Mouse (Mus musculus) limb, embryonic 10.5 days (tissue): ENCODE results near the gene Pou6f1. TPM values are rescaled to one million over a fixed set of nuclear protein-coding genes. Genes with fewer than 3 reads are reported as not detected.
"Not testable (repeated sequence)": the region's sequence is repeated elsewhere in the genome, so short reads cannot be mapped to it uniquely, and the experiment has no call there.

ENCODE experiments used
- DNase-seq: peaks from one replicate; pipeline ENCODE4 v3.0.0-alpha.2; 2017; ENCODE audit warnings: low spot score
- H3K27ac ChIP-seq: fragments of 300-500 bp; sonication (generic); 2 replicates; pipeline ENCODE4 v1.5.1; 2016; ENCODE audit warnings: mild to moderate bottlenecking
- H3K27me3 ChIP-seq: fragments of 300-500 bp; sonication (generic); 2 replicates; pipeline ENCODE4 v1.6.1; 2016; ENCODE audit warnings: low read depth, mild to moderate bottlenecking; ENCODE audit not compliant: poor library complexity, severe bottlenecking
- H3K36me3 ChIP-seq: fragments of 300-500 bp; sonication (generic); 2 replicates; pipeline ENCODE4 v1.6.1; 2016; ENCODE audit warnings: mild to moderate bottlenecking, moderate library complexity
- H3K4me1 ChIP-seq: fragments of 300-500 bp; sonication (generic); 2 replicates; pipeline ENCODE4 v1.6.1; 2016
- H3K4me3 ChIP-seq: fragments of 300-500 bp; sonication (generic); 2 replicates; pipeline ENCODE4 v1.5.1; 2016; ENCODE audit warnings: mild to moderate bottlenecking, moderate library complexity
- H3K9me3 ChIP-seq: fragments of 300-500 bp; sonication (generic); replicated peaks from 2 replicates; pipeline ENCODE4 v1.6.1; 2016; ENCODE audit warnings: mild to moderate bottlenecking
- WGBS: fragments of 180-500 bp; shearing (Covaris S2); methylation state at CpG from one replicate; pipeline ENCODE4 v1.1.7; 2016; 5-methylcytosine and 5-hydroxymethylcytosine counted together
- polyA plus RNA-seq: library from polyadenylated mRNA; unstranded; fragments of >200 nt; fragmentation: Nextera tagmentation; extraction: Ambion mirVana; gene quantifications from 2 replicates; pipeline ENCODE4 v1.2.1, GENCODE M21; 2016

The Pou6f1 gene
- polyA plus RNA-seq, 1 experiment from 2014 or later, result 2.9 TPM

DNA sequence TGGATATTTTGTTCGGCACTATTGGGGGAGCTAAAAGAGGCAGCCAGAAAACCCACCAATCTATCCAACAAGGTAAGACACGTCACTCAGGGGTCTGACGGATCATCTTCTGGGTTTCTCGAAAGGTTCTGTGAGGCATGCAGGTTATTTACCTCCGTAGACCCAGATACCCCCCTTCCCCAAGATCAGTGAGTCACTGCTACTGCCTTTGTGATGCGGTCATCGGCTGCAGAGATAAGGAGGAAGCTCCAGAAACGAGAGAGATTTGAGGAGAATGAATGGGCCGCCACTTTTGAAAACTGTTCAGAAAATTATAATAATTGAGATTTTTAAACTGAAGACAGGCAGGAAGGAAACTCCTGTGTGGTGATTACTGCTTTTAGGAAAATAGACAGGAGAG is 43.4 kb downstream of the Pou6f1 start:
- Histone ChIP-seq H3K4me3 (no peak overlapping the region), H3K36me3 (no peaks in the 10 kb centered on the region), H3K27me3 (no peaks in the 10 kb centered on the region), H3K27ac (no peak overlapping the region), H3K9me3 (no peaks in the 10 kb centered on the region), H3K4me1 (peaks cover 6% of the 10 kb centered on the region; the same call in 1 of the 2 replicates)
- 88% methylated on average over 9 of the region's 9 CpGs for WGBS
- DNase-seq, result no peak

DNA sequence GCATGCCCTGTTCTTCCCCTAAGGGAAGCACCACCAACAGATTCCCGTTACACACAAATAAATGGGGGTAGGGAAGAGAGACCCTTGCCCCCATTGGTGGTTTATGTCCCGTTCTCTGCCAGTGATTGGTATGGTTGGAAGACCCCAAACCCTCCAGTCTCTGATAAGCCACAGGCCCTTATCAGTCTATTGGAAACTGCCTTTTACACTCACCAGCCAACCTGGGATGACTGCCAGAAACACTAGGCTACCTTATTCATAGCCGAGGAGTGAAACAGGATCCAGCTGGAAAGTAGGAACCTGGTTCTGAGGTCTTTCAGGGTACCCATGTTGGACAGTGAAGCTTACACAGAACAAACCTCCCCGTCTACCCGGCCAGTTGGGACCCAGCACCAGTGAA is 43.8 kb downstream of the Pou6f1 start:
- no peak for DNase-seq
- H3K27me3 ChIP-seq, result no peaks in the 10 kb centered on the region
- WGBS, result 94% methylated on average over 5 of the region's 5 CpGs
- H3K4me1 ChIP-seq, result peaks cover 9% of the 10 kb centered on the region
- no peaks in the 10 kb centered on the region for H3K36me3 ChIP-seq
- H3K4me3 ChIP-seq, result no peak overlapping the region
- no peak overlapping the region for H3K27ac ChIP-seq
- H3K9me3 ChIP-seq, result no peaks in the 10 kb centered on the region

DNA sequence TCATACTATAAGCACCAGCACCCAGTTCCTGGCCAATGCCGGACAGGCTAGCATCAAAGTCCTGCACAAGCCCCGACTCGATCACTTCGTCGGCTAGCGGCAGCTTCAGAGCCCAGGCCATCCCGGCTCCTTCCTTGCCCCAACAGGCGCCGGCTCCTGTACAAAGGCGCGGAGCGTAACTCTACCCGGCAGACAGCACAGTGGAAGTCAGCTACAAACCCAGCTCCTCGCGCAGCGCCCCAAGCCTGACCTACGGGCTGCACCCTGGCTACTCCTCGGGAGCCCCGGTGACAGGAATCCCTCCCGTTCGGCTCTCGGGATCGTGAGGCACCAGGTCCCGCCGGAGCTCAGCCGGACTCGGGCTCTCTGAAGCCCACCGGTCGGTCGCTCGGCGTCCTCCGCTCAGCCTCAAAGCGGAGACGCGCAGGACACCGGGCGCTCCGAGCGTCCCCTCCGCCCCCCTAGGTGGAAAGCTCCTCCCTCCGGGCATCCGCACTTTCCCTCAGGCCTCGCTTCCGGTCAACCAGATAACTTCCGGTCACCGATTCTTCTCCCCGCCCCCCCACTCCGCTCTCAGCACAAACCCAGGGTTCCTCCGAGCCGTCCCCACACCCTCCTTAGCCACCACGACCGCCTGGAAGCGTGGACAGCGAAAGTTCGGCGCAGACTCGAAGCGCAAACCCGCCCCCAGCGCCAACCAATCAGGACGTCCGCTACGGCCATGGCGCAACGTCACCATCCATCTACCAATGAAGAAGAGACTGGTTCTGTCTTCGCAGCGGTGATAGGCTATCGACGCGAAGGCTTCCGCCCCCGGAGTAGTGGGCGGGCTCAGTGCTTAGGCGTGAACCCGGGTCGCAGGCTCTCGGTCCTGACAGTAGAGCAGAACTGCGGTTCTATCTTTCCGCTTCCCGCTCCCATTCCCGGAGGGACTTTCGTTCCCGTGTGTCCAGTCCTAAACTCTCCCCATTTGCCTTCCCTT is 48.2 kb downstream of the Pou6f1 start, which contains the start of gene Tfcp2:
Gene Tfcp2 (minus strand): TSS at position 683 of the 982 bp plus-strand sequence.
- Histone ChIP-seq H3K4me3 (peak within 1 kb of the TSS; percentile 88), H3K9me3 (no peaks in the 10 kb centered on the region), H3K4me1 (peaks cover 15% of the 10 kb centered on the region), H3K36me3 (peaks cover 36% of the 10 kb centered on the region), H3K27ac (peak within 1 kb of the TSS; percentile 94), H3K27me3 (no peaks in the 10 kb centered on the region)
- DNase-seq, result peak; percentile 96
- whole genome bisulfite sequencing, result under 1% methylated on average over 84 of the region's 84 CpGs

DNA sequence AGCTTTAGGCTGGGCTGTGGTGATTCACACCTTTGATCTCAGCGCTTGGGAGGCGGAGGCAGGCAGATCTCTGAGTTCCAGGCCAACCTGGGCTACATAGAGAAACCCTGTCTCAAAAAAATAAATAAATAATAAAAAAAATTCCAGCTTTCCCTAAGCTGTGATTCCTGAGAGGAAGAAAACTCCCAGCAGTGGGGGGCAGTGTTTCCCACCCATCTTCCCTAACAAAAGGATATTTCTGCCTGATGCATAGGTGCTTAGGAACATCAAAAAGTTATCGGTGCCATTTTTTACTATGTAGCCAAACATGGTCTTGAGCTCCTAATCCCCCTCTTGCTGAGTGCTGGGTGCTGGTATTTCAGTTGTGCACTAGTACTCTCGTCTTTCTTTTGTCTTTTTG is 49.5 kb downstream of the Pou6f1 start:
- Histone ChIP-seq H3K27me3 (no peaks in the 10 kb centered on the region), H3K9me3 (no peaks in the 10 kb centered on the region; the same call in 1 of the 2 replicates), H3K4me3 (peak overlapping the region; percentile 88), H3K36me3 (peaks cover 49% of the 10 kb centered on the region), H3K27ac (no peak overlapping the region), H3K4me1 (peaks cover 15% of the 10 kb centered on the region)
- DNase-seq, result no peak
- 95% methylated on average over 4 of the region's 4 CpGs for WGBS

DNA sequence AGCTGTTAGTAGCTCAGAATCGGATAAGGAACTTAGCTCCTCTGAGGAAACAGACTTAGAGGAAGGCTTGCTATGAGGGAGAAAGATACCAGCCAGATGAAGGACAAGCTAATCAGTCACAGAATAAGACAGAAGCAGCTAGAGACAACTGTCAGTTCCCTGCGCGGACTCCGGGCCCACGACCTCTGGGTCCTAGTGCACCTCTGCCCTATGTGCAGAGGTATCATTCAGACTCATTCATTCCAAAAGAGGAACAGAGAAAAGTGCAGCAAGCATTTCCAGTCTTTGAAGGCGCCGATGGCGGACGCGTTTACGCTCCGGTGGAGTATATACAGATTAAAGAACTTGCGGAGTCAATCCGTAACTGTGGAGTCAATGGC is 56.1 kb downstream of the Pou6f1 start:
- 96% methylated on average over 14 of the region's 14 CpGs for WGBS
- not testable (repeated sequence) for H3K27ac ChIP-seq, DNase-seq, H3K4me3 ChIP-seq, H3K27me3 ChIP-seq, H3K9me3 ChIP-seq, H3K4me1 ChIP-seq
- H3K36me3 ChIP-seq, result peaks cover 81% of the 10 kb centered on the region

DNA sequence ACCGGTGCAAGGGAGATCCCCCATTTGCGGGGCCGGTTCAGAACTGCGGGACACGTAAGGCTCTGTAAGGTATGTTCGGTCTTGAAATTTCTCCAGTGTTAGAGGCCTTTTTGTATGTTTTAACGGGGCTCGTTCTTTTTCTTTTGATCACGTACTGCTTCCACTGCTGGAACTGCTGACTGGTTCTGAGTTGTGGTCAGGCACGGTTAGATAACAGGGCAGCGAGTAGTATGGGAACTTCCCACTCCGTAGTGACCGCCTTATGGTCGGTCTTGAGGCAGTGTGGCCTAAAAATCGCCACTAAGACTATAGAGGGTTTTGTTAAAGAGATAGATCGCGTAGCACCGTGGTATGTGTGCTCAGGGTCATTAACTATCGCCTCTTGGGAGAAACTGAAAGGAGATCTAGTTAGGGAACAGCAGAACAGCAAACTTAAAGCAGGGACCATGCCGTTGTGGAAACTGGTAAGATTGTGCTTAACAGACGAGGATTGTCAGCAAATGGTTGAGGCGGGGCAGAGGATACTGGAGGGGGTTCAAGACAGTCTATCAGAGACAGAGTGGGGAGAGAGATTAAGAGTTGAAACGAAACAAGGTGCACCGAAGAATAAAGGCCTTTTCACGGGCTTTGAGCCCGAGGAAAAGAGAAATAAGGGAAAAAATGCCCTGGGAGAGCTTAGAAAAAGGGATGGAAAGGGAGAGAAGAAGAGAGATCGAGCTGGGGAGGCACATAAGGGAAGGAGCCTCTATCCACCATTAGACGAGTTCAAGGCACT is 56.7 kb downstream of the Pou6f1 start:
- WGBS, result 96% methylated on average over 28 of the region's 28 CpGs

DNA sequence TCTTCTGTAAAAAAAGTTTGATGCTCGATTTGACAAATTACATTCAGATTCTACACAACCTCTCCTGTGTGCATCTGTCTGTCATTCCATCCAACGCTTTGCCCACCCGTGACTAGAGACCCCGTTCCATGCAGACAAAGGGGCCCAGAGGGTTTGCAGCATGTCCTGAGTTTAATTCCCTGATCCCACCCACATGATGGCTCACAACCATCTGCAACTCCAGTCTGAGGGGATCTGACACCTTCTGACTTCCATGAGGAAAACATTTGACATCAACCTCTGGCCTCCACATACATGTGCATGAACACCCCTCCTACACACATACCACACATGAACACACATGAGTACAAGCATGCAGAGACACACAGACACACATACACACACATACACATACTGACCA is 58.4 kb downstream of the Pou6f1 start:
- peaks cover 70% of the 10 kb centered on the region for H3K36me3 ChIP-seq

More for the DNA sequence above, 56.7 kb downstream of the Pou6f1 start:
- not testable (repeated sequence) for H3K27me3 ChIP-seq, H3K9me3 ChIP-seq, H3K4me3 ChIP-seq, H3K4me1 ChIP-seq, DNase-seq, H3K27ac ChIP-seq
- peaks cover 75% of the 10 kb centered on the region for H3K36me3 ChIP-seq

DNA sequence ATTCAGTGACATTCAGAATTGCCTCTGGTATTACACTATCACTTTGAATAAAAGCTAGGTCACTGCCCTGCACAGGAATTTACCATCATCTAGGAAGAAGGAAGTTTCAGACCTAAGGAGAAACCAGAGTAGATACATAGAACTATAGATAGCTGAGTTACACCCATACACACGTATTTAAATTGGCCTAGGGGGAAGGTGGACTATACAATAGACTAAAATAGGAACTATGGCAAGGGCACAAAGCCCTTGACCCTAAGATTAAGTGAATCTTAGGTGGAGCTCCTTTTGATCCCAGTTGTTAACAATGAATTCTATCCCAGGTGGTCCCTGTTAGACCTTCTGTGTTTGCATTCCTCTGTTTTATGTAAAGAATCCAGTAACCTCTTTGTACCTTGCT is 58.8 kb downstream of the Pou6f1 start:
- H3K27ac ChIP-seq, H3K9me3 ChIP-seq, H3K4me1 ChIP-seq, H3K27me3 ChIP-seq, H3K4me3 ChIP-seq, DNase-seq: not testable (repeated sequence)
- peaks cover 70% of the 10 kb centered on the region for H3K36me3 ChIP-seq
- 94% methylated on average over 1 of the region's 1 CpGs for WGBS

More for the DNA sequence above, 58.4 kb downstream of the Pou6f1 start:
- Histone ChIP-seq H3K27ac (no peak overlapping the region), H3K27me3 (no peaks in the 10 kb centered on the region), H3K4me3 (no peak overlapping the region), H3K4me1 (no peaks in the 10 kb centered on the region), H3K9me3 (no peaks in the 10 kb centered on the region; the same call in 1 of the 2 replicates)
- DNase-seq, result no peak
- 91% methylated on average over 4 of the region's 4 CpGs for WGBS

DNA sequence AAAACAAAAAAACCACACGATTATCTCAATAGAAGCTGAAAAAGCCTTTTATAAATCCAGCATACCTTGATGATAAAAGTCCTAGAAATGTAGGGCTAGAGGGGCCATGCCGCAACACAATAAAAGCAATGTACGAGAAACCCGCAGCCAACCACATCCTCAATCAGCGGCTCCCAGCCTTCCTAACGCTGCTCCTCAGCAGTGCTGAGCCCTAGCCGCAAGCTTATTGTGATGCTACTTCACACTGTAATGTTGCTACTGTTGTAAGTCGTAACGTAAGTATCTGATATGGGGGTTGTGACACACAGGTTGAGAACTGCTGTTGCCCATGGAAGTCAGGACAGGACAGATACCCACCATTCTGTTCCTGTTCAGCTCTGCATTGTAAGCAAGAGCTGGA is 60.4 kb downstream of the Pou6f1 start:
- WGBS, result 95% methylated on average over 9 of the region's 9 CpGs
- Histone ChIP-seq H3K27me3 (no peaks in the 10 kb centered on the region), H3K4me1 (no peaks in the 10 kb centered on the region), H3K4me3 (no peak overlapping the region), H3K36me3 (peaks cover 72% of the 10 kb centered on the region), H3K27ac (no peak overlapping the region), H3K9me3 (no peaks in the 10 kb centered on the region)
- DNase-seq, result no peak

DNA sequence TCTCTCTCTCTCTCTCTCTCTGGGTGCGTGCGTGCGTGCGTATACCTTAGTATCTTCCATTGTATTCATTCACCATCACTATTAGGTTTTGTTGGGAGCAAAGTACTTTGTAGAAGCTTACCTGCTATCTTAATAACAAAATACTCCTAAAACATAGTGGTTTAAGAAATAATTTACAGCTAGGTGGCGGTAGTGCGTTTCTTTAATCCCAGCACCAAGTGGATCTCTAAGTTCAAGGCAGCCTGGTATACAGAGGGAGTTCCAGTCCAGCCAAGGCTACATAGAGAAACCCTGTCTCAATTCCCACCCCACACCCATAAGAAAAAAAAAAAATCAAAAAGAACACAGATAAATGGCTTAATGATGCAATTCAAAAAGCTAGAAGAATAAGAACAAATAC is 61.9 kb downstream of the Pou6f1 start:
- H3K27me3 ChIP-seq, result no peaks in the 10 kb centered on the region
- WGBS, result 92% methylated on average over 6 of the region's 6 CpGs
- no peak overlapping the region for H3K27ac ChIP-seq
- H3K4me3 ChIP-seq, result no peak overlapping the region
- DNase-seq, result no peak
- H3K36me3 ChIP-seq, result peaks cover 67% of the 10 kb centered on the region
- no peaks in the 10 kb centered on the region for H3K9me3 ChIP-seq
- H3K4me1 ChIP-seq, result no peaks in the 10 kb centered on the region

DNA sequence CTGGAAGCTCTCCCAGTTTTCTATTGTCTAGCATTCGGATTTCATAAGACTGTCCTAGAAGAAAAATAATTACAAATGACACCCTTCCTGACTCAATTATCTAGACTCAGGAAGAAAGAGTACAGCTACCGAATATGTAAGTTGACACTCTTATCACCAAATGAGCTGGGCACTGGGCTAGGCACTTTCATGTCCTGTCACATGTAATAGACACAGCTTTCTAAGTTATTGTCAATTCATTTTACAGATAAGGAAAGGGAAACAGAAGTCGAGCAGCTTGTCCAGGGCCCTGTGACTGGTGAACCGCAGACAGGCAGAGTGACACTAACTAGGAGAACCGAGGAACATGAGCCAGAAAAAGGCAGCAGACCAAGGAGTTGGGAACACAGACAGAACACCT is 71.9 kb downstream of the Pou6f1 start:
- Histone ChIP-seq H3K36me3 (peaks cover 57% of the 10 kb centered on the region), H3K27me3 (no peaks in the 10 kb centered on the region), H3K27ac (no peak overlapping the region), H3K4me1 (no peaks in the 10 kb centered on the region), H3K4me3 (no peak overlapping the region), H3K9me3 (no peaks in the 10 kb centered on the region)
- DNase-seq, result no peak
- 89% methylated on average over 5 of the region's 5 CpGs for WGBS

DNA sequence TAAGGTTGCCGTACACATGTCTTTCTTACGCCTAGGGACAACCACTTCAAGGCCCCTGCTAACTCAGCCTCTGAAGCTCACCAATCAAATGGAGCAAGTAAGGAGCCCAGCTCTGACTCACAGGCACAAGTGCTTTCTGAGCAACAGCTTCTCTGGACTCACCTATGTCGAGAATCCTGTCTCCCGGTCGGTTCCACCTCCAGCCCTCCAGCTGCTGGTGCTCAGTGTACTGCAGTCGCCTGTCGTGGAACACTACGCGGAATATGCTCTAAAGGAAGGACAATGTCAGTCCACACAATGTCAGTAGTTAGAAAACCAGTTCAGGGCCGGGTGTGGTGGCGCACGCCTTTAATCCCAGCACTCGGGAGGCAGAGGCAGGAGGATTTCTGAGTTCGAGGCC is 74.4 kb downstream of the Pou6f1 start:
- Histone ChIP-seq H3K4me3 (no peak overlapping the region), H3K9me3 (no peaks in the 10 kb centered on the region), H3K4me1 (no peaks in the 10 kb centered on the region), H3K27ac (no peak overlapping the region), H3K36me3 (peaks cover 61% of the 10 kb centered on the region), H3K27me3 (no peaks in the 10 kb centered on the region)
- no peak for DNase-seq
- WGBS, result 95% methylated on average over 14 of the region's 14 CpGs
